Mouse (Mus musculus) embryonic facial prominence, embryonic 15.5 days (tissue): Measurements from ENCODE around the gene Hpca. TPM values are rescaled to one million over a fixed set of nuclear protein-coding genes. Genes with fewer than 3 reads are reported as not detected.

Experiments used
- ATAC-seq: fragments of 200-750 bp; cut with Nextera tagmentation; 2 replicates; pipeline ENCODE4 v1.8.0; 2017; ENCODE audit warnings: low read depth, moderate TSS enrichment; ENCODE audit not compliant: insufficient number of reproducible peaks, low FRiP score, low TSS enrichment
- H3K27ac ChIP-seq: fragments of 300-500 bp; sonication (generic); replicated peaks from 2 replicates; pipeline ENCODE4 v1.5.1; 2015; ENCODE audit warnings: mild to moderate bottlenecking, inconsistent platforms
- H3K27me3 ChIP-seq: fragments of 300-500 bp; sonication (generic); 2 replicates; pipeline ENCODE4 v1.6.1; 2015; ENCODE audit warnings: inconsistent platforms
- H3K36me3 ChIP-seq: fragments of 300-500 bp; sonication (generic); 2 replicates; pipeline ENCODE4 v1.6.1; 2015; ENCODE audit warnings: mild to moderate bottlenecking, inconsistent platforms
- H3K4me1 ChIP-seq: fragments of 300-500 bp; sonication (generic); 2 replicates; pipeline ENCODE4 v1.6.1; 2015; ENCODE audit warnings: inconsistent platforms
- H3K4me2 ChIP-seq: fragments of 300-500 bp; sonication (generic); replicated peaks from 2 replicates; pipeline ENCODE4 v1.6.1; 2015; ENCODE audit warnings: mild to moderate bottlenecking, inconsistent platforms
- H3K4me3 ChIP-seq: fragments of 300-500 bp; sonication (generic); replicated peaks from 2 replicates; pipeline ENCODE4 v1.5.1; 2015; ENCODE audit warnings: mild to moderate bottlenecking, inconsistent platforms
- H3K9ac ChIP-seq: fragments of 300-500 bp; sonication (generic); 2 replicates; pipeline ENCODE4 v1.6.1; 2015; ENCODE audit warnings: inconsistent platforms
- H3K9me3 ChIP-seq: fragments of 300-500 bp; sonication (generic); replicated peaks from 2 replicates; pipeline ENCODE4 v1.6.1; 2016; ENCODE audit warnings: inconsistent platforms
- WGBS: fragments of 180-500 bp; shearing (Covaris S2); methylation state at CpG from one replicate; pipeline ENCODE4 v1.1.7; 2015; 5-methylcytosine and 5-hydroxymethylcytosine counted together
- polyA plus RNA-seq: library from polyadenylated mRNA; unstranded; fragments of >200 nt; fragmentation: Nextera tagmentation; extraction: Ambion mirVana; gene quantifications from 2 replicates; pipeline ENCODE4 v1.2.1, GENCODE M21; 2015

Gene Hpca
- polyA plus RNA-seq, 1 experiment from 2014 or later, result 2.2 TPM

DNA sequence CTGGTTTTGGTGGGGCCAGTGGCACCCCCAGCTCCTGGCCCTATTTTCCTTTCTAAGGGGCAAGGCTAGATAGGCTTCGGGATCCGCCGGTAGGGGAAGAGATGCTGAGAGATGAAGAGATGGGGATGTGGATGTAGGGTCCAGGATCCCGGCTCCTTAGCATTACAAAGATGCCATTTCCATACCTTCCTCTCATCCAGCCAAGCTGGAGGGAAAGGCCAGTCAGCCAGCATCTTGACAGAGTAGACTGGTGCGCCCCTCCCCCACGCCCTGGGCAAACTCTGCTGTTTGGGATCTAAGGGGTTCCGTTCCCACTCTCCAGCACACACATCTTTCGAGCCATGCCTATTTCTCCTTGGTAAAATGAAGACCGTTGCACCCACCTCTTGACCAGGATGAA is 15.8 kb downstream of the Hpca start:
- Histone ChIP-seq H3K27ac (no peak overlapping the region), H3K4me1 (peaks cover 22% of the 10 kb centered on the region), H3K9me3 (no peaks in the 10 kb centered on the region), H3K4me2 (peak overlapping the region; percentile 51), H3K4me3 (peak overlapping the region; percentile 39), H3K27me3 (peaks cover 42% of the 10 kb centered on the region), H3K36me3 (no peaks in the 10 kb centered on the region), H3K9ac (no peak overlapping the region)
- no peak for ATAC-seq
- WGBS, result 17% methylated on average over 9 of the region's 9 CpGs

DNA sequence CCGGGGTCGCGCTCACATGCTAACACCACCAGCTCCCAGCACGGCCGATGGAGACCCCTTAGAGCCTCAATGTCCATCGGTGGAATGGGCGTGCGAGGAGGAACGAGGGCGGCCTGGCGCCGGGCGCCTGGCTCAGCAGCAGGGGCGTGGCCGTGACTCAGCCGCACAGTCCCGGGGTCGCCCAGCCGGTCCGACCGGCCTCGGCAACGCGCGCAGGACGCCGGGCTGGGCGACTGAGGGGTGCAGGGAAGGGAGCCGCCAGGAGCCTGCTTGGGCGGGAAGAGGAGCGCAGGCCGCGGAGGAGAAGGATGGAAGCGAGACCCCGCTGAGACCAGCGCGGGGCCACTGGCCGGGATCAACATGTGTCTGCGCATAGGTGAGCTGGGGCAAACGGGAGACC is 16.5 kb downstream of the Hpca start, which contains the start of gene Tmem54:
Gene Tmem54 (plus strand): TSS at position 193 of the 400 bp plus-strand sequence.
- peak; percentile 26; the same call in 1 of the 2 replicates for ATAC-seq
- peak within 1 kb of the TSS; percentile 51 for H3K4me2 ChIP-seq
- WGBS, result 2% methylated on average over 40 of the region's 40 CpGs
- H3K36me3 ChIP-seq, result no peaks in the 10 kb centered on the region
- 0 out of 2 replicates have a peak within 1 kb of the TSS, but pooled peaks have one; percentile 15 for H3K9ac ChIP-seq
- H3K4me3 ChIP-seq, result peak within 1 kb of the TSS; percentile 39
- H3K27me3 ChIP-seq, result peaks cover 42% of the 10 kb centered on the region
- peaks cover 22% of the 10 kb centered on the region for H3K4me1 ChIP-seq
- H3K9me3 ChIP-seq, result no peaks in the 10 kb centered on the region
- H3K27ac ChIP-seq, result no peak within 1 kb of the TSS

DNA sequence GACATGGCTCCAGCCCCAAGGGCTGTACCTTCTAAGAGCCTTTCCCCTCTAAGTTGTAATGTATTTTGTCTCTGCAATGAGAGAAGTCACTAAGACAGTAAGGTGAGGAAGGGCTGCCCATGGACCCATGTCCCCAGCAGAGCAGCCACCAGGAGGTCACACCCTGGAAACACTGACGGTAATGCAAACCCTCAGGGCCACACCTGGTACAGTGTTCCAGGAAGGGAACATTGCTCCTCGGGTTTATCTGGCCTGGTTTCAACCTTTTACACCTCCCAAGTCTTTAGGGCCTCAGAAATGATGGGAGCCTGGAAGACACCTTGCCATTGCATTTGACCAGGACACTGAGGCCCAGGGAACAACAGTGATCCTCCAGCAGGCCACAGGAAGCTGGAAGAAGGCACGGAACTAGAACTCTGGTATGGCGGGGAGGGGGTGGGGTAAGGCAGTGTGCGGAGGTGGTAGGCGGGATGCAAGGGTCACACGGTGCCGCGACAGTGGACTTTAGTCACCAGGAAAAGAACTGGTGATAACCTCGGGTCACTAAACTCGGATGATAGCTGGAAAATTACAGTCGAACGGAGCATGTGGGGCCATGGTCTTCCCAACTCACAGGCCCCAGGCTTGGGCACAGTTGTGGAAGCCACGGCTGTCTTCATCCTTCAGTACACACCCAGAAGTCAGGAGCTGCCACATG is 19.6 kb downstream of the Hpca start:
- Histone ChIP-seq H3K4me1 (peaks cover 8% of the 10 kb centered on the region), H3K9ac (no peak overlapping the region), H3K27me3 (peaks cover 34% of the 10 kb centered on the region), H3K27ac (no peak overlapping the region), H3K36me3 (no peaks in the 10 kb centered on the region), H3K4me2 (no peak overlapping the region), H3K4me3 (no peak overlapping the region), H3K9me3 (no peaks in the 10 kb centered on the region)
- WGBS, result 83% methylated on average over 14 of the region's 14 CpGs
- no peak for ATAC-seq

DNA sequence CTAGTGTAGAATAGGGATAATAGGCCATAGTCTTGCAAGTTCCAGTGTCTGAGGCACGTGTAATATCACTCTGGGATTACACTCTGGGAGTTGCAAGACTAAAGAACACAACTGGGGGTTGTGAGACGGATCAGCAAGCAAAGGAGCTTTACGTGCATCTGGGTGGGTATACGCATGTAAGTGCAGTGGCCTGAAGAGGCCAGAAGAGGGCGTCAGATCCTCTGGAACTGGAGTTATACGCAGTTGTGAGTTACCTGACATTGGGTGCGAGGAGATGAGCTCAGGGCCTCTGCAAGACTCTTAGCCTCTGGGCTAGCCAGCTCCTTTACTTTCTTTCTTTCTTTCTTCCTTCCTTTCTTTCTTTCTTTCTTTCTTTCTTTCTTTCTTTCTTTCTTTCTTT is 24.8 kb downstream of the Hpca start:
- Histone ChIP-seq H3K4me2 (no peak overlapping the region), H3K27me3 (no peaks in the 10 kb centered on the region), H3K9me3 (no peaks in the 10 kb centered on the region), H3K9ac (no peak overlapping the region), H3K4me3 (no peak overlapping the region), H3K36me3 (no peaks in the 10 kb centered on the region), H3K27ac (no peak overlapping the region), H3K4me1 (no peaks in the 10 kb centered on the region)
- ATAC-seq, result no peak
- WGBS, result 72% methylated on average over 7 of the region's 7 CpGs

DNA sequence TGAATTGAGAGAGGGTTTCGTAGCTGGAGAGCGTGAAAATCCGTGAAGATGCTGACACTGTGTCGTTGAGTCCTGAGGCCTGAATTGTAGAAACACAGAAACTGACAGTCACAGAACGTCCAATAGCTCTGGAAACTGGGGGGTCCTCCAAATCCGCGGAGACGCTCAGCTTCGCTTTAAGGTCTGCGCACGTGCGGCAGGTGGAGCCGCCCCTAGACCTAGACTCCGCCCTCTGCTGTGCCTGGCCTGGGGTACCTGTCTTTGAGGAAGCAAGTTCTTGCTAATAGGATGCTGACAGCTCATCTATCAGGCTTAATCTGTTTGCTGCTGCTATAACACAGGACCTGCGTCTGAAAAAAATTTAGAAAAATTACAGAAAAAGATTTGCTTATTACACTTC is 26.6 kb downstream of the Hpca start:
- Histone ChIP-seq H3K27ac (no peak overlapping the region), H3K4me3 (no peak overlapping the region), H3K9me3 (no peaks in the 10 kb centered on the region), H3K4me1 (no peaks in the 10 kb centered on the region), H3K36me3 (no peaks in the 10 kb centered on the region), H3K27me3 (no peaks in the 10 kb centered on the region), H3K4me2 (no peak overlapping the region), H3K9ac (no peak overlapping the region)
- no peak for ATAC-seq
- 28% methylated on average over 15 of the region's 15 CpGs for WGBS

DNA sequence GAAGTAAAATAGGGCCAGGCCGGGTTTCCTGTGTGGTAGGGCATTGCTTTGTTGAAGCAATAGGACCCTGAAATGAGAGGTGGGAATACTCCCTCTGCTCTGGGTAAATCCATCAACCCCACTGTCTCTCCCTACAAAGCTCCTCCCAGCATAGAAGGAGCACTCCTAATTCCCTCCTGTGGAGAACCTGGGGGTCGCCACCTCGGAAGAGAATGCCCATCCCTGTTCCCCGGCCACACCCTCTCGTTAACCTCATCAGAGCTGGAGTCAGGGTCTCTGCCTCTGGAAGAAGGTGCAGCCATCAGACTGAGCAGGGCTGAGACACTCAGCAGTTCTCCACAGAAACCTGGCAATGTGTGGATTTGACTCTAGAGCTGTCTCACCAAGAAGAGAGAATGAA is 34.0 kb downstream of the Hpca start:
- no peak for ATAC-seq
- Histone ChIP-seq H3K4me3 (no peak overlapping the region), H3K4me1 (no peaks in the 10 kb centered on the region)

DNA sequence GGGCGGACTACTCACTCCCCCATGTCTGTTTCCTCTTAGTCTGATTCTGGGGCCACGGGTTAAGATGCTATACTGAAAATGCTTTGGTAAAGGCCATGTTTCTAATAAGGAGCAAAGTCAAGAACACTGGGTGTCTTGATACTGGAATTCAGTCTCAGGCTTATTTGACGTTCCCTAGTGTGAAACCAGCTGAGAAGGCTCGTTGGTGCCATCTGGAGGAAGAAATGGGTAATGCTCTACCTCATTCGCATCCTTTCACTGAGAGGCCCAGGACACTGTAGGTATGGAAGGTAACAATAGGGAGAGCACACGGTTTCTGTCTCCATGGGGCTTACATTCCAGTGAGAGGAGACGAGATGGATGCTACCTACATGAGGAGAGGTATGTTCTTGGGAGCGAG is 35.8 kb downstream of the Hpca start:
- Histone ChIP-seq H3K4me2 (no peak overlapping the region), H3K27me3 (no peaks in the 10 kb centered on the region), H3K27ac (no peak overlapping the region), H3K4me3 (no peak overlapping the region), H3K9me3 (no peaks in the 10 kb centered on the region), H3K9ac (no peak overlapping the region), H3K4me1 (0 out of 2 replicates have a peak, but pooled peaks cover 3% of the 10 kb centered on the region), H3K36me3 (peaks cover 28% of the 10 kb centered on the region)
- WGBS, result 23% methylated on average over 8 of the region's 8 CpGs
- ATAC-seq, result no peak

More for the DNA sequence above, 34.0 kb downstream of the Hpca start:
- Histone ChIP-seq H3K36me3 (peaks cover 16% of the 10 kb centered on the region), H3K27ac (no peak overlapping the region), H3K27me3 (no peaks in the 10 kb centered on the region), H3K9me3 (no peaks in the 10 kb centered on the region), H3K4me2 (no peak overlapping the region), H3K9ac (no peak overlapping the region)
- WGBS, result 47% methylated on average over 5 of the region's 5 CpGs

DNA sequence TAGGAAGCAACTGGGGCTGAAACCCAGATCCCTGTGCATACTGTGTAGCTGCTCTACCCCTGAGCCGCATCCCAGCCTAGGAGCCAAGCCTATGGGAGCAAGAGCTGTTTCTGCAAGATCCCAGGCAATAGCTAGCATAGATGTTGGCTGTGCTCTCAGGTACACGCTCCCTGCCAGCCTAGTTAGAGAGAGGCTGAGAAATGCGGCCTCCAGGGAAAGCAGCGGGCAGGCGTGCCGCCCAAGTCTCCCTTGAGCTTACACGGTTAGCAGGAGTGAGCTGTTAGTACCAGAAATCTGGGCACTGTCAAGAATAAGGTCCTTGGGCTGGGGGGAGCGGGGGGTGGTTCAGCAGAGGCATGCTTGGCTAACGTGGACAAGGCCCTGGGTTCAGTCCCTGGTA is 36.9 kb downstream of the Hpca start:
- Histone ChIP-seq H3K9ac (no peak overlapping the region), H3K4me1 (0 out of 2 replicates have a peak, but pooled peaks cover 3% of the 10 kb centered on the region), H3K27me3 (no peaks in the 10 kb centered on the region), H3K36me3 (peaks cover 39% of the 10 kb centered on the region), H3K4me3 (no peak overlapping the region), H3K27ac (no peak overlapping the region), H3K9me3 (no peaks in the 10 kb centered on the region), H3K4me2 (no peak overlapping the region)
- WGBS, result 89% methylated on average over 9 of the region's 9 CpGs
- no peak for ATAC-seq

DNA sequence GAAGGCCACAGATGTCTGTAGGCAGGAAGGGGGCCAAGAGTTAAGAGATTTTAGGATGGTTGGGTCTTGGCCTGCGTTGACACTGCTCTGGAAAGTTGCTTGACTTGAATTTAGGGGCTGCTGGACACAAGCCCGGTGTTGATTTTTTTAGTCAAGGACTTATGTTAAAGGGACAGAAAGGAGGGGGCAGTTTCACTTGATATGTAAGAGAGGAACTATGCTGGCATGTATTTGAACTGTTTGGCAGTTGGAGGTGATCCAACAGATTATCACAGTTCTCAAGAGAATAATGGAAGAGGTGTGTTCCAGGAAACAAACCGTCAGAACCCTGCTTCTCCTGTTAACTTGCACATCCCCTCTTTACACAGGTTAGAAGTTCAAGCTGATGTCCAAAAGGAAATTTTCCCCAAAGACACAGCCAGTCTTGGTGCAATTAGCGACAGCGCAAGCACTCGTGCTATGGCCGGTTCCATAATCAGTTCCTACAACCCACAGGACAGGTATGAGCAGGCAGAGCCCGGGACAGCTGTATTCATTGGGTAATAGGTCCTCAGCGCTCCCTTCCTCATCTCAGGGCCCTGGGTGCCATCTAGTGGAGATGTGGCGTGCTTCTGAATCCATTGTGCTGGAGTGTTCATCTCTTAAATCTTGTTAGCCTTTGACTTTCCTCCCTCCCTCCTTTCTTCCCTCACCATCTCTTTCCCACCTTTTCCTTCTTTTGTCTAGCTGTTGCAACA is 39.3 kb downstream of the Hpca start:
- Histone ChIP-seq H3K27me3 (no peaks in the 10 kb centered on the region), H3K4me2 (no peak overlapping the region), H3K9me3 (no peaks in the 10 kb centered on the region), H3K36me3 (peaks cover 62% of the 10 kb centered on the region), H3K4me3 (no peak overlapping the region), H3K27ac (peak overlapping the region; percentile 53), H3K9ac (no peak overlapping the region), H3K4me1 (0 out of 2 replicates have a peak, but pooled peaks cover 3% of the 10 kb centered on the region)
- peak; percentile 54; the same call in 1 of the 2 replicates for ATAC-seq
- WGBS, result 41% methylated on average over 10 of the region's 10 CpGs

DNA sequence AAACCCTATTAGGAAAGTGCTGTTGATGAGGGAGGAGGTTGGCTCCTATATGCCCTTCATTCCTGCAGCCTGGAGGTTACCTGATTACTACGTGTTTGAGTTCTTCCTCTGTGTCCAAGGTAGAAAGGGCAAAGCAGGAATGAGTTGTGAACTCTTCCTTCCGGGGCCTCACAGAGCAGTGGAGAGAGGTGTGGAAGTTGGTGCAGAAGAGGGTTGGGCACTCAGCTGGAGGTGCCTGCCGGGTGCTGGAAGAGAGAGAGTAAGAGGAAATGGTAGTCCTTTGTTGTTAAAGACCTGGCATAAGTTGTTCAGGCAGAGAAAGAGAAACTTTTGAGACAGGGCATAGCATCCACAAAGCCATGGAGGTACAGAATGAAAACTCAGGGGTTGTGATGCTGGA is 39.9 kb downstream of the Hpca start:
- H3K27ac ChIP-seq, result peak overlapping the region; percentile 53
- no peaks in the 10 kb centered on the region for H3K27me3 ChIP-seq
- H3K4me1 ChIP-seq, result 0 out of 2 replicates have a peak, but pooled peaks cover 3% of the 10 kb centered on the region
- H3K36me3 ChIP-seq, result peaks cover 66% of the 10 kb centered on the region
- no peak overlapping the region for H3K4me2 ChIP-seq
- no peak for ATAC-seq
- H3K4me3 ChIP-seq, result no peak overlapping the region
- no peaks in the 10 kb centered on the region for H3K9me3 ChIP-seq
- WGBS, result 80% methylated on average over 3 of the region's 3 CpGs
- no peak overlapping the region for H3K9ac ChIP-seq

DNA sequence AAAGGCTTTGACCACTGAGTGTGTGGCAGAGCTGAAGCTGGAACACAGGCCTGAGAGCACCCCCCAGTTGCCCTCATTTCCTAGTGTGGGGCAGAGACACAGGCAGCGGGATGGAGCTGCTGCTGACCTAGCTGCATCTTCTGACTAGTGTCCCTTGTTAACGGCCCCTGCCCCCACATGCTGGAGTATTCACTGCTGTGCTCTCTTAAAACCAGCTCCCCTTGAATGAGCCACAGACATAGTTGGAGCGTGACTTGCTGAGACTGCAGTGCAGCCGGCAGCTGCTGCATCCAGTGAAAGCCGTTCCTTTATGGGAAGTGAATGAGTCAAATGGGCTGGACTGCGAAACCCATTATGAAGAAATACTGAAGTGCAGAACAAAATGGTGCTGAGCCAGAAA is 40.3 kb downstream of the Hpca start:
- no peak overlapping the region for H3K9ac ChIP-seq
- WGBS, result 75% methylated on average over 6 of the region's 6 CpGs
- no peak overlapping the region for H3K4me2 ChIP-seq
- 0 out of 2 replicates have a peak, but pooled peaks cover 3% of the 10 kb centered on the region for H3K4me1 ChIP-seq
- no peaks in the 10 kb centered on the region for H3K9me3 ChIP-seq
- H3K27ac ChIP-seq, result no peak overlapping the region
- H3K4me3 ChIP-seq, result no peak overlapping the region
- ATAC-seq, result no peak
- peaks cover 70% of the 10 kb centered on the region for H3K36me3 ChIP-seq
- H3K27me3 ChIP-seq, result no peaks in the 10 kb centered on the region
